Mouse (Mus musculus) CD4-positive, CD25-positive, alpha-beta regulatory T cell, adult 2 months (primary cell): ENCODE measurements around the gene Gm9887.

Experiments used
- DNase-seq: peaks from one replicate; pipeline ENCODE4 v3.0.0-alpha.2; 2012; ENCODE audit warnings: low read depth, low spot score

The Gm9887 gene

DNA sequence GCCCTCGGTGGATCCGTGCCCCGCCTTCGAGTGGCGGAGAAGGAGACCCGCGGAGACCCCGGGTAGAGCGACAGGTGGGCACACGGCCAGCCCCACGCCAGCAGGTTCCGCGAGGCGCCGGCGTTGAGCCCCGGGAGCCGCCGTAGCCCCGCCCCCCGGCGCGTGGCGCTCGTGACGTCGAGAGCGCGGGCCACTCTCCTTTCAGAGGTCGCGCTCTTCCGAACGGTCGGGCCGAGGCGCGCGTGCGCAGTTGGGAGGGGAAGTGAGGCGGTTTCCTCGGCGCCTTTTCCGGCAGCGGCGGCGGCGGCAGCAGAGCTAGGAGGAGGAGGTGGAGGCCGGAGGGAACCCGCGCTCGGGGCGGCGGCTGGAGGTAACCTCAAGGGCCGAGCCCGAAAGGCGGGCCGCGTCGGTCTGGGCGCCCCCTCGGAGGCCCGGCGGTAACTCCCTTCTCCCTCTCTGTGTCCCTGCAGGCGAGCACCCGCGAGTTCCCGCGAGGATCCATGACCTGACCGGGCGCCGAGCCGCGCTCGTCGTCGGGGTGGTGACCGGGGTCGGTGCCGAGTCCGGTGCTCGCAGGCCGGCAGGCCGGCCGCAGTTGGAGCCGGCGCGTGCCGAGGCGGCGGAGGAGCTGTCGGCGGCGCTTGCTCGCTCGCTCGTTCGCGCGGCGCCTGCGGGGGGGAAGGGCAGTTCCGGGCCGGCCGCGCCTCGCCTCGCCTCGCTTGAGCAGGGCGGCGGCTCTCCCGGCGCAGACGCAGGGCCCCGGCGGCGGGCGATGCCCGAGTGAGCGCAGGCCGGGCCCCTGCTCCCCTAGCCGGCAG is at the start of gene Gm9887, which contains the start of gene Arf6:
TSS of gene Gm9887 (minus strand) at position 605 of the 818 bp plus-strand sequence.
TSS of gene Arf6 (plus strand) at position 297 of the 818 bp plus-strand sequence.
- peak; percentile 100 for DNase-seq

DNA sequence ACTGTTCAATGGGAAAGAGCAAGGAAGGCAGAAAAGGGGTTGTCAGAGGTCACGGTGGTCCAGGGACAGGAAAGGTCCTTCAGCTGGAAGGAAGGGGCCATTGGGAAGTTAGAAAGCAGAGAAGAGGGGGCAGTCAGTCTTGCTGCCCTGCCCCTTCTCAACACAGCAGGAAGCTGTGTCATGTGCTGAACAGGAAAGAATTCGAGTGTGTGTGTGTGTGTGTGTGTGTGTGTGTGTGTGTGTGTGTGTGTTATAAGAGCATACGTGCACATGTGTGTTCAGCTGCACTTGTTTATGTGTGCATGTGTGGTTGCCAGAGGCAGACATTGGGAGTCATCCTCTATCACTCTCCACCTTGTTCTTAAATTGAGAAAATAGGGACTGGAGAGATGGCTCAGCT is 48.5 kb upstream of the Gm9887 start:
- DNase-seq, result peak; percentile 60

DNA sequence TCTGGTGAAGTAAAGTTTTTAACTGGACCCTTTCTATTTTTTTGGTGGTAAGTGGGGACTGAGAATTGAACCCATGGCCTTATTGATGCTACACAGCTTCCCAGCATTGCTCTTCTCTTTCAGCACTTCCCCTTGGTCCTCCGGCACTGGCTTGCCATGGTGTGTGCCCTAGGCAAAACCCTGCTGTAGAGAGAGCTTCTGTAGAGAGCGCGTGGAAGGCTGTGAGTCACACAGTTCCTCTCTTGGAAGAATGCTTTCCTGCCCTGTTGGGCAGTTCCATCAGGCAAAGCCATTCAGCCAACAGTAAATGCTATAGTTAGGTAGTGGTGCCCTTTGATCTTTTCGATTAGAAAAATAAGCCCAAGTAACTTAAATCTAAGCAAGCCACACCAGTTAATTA is 47.3 kb upstream of the Gm9887 start:
- DNase-seq, result no peak

DNA sequence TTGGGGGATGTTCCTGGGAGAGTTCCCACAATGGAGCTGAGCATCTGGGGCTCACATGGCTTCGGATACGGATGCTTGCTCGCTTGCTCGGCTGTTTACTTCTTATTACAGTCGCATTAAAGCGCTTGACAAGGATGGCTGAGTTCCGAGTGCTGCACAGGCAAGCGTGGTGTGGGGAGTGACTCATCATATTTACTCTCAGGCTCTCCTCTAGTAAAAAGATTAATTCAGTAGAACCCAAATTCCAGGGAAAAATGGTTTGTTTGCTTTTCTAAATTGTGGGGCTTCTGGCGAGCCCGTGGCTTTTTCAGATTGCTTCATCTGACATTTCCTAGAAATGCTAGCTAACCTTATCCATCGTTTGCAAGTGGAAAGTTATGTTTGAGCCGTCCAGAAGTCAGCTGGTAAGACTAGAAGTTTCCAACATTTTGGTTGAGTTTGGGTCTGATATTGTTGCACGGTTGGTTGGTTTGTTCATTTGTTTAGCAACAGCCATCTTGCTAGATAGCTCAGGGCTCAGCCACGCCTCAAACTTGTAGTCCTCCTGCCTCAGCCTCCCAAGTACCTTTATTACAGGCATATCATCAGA is 46.9 kb upstream of the Gm9887 start:
- DNase-seq, result no peak

DNA sequence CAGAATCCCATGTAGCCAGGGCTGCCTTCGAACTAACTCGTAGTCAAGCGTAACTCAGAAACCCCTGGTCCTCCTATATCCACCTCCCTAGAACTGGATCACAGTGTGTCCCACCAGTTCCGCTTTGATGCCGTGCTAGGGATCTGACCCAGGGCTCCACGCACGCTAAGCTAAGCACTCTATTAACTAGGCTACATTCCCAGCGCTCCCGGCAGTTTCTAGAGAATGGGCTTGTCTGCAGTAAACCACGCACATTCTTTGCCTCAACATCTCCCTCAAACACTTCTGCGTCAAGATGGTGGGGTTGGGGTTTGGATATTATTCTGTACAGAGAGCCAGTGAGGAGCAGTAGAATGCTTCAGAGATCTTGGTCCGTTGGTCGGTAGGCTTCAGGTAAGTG is 46.3 kb upstream of the Gm9887 start:
- DNase-seq, result no peak

DNA sequence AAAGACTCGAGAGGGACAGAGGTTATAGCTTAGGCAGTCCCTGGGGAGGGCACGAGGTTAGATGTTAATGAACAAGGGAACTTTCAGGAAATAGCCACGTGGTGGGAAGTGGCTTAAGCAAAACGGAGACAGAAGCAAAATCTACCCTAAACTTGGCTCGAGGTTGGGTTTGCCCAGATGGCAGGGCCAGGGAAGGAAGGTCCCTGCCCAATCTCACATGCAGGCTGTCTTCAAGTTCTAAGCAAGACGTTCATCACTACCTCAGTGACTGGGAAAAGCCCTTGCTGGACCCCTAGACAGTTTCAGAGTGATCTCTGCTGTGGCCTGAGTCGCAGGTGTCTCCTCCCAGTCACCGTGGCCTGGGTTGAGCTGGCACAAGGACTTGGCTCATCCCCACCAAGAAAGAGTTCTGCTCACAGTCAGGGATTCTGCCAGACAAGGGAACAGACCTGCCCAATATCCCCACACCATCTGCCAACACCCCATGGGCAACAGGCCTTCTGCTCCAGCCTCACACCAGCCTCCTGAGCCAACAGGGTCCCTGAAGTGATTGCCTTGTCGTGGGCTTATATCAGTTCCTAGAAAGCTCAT is 45.5 kb upstream of the Gm9887 start:
- peak; percentile 21 for DNase-seq

DNA sequence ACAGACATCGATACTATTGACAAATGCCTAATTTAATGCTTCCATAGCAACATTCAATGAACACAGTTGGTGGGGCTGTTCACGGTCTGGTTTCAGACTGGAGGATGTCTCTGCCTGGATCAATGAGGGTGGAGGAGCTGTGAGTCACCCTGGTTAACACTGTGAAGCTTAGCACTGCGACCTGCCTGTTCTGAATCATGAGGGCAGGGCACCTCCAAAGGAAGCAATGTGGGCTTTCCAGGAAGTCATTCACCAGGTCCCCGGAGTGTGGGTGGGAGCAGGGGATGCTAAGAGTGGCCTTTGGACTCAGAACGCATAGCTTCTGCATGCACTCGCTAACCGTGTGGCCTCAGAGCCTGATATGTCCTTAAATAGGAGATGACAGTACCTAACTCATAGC is 44.5 kb upstream of the Gm9887 start:
- peak; percentile 54 for DNase-seq

DNA sequence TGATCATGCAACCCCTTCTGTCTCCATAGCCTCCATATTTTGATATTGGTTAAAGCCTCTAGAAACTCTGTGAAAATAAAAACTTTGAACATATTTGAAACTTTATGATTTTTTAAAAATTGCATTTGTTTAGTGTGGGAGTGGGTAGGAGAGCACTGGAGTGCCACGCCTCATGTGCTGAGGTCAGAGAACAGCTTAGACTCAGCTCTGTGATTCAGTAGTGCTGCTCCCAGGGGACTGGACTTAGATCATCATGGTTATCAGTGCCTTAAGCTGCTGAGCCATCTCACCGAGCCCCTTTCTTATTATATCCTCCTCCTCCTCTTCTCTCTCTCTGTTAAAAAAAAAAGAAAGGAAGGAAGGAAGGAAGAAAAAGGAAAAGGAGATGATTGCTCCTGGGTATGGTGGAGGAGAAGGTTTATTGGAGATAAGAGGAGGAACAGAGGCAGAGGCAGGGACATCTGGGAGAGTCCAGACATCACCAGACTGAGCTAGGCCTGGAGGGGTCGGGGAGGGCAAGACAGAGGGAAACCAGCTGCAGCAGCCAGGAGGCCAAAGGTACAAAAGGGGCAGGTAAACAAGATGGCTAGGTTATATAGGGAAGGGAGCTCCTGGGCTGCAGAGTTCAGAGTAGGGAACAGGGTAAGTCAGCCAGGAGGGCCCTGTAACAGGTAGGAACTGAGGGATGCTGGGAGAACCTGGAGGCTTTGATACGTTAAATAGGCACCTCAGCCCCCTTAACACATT is 42.7 kb upstream of the Gm9887 start:
- no peak for DNase-seq

DNA sequence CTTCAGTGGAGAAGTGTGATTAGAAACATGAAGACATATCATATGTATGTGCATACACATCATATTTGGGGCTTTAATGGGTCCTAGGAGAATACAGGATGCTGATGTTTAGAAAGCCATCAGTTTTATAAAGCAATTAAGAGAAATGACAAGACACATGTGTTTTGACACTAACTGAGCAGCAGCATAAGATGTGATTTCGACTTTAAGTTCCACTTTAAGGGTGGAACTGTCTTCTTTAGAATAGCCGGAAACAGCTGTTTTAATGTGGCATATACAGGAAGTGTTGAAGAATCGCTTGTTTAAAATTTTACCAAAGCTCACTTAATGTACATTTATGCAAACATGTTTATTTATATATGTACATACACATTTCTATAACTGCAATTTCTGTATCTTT is 41.0 kb upstream of the Gm9887 start:
- peak; percentile 50 for DNase-seq

DNA sequence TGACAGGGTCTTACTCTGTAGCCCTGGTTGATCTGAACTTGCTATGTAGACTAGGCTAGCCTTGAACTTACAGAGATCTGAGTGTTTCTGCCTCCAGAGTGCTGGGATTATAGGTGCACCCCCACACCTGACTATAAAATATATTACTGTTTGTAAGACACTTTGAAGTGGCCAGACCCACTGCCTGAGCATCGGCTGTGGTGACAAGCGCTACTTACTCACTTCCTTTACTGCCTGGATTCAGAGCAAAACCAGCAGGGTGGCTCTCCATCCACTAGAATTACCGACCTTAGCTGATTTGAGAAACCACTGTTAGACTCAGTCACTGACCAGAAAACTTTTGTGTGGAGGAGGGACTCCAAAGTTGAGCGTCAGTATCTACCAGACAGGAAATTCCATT is 39.7 kb upstream of the Gm9887 start:
- DNase-seq, result peak; percentile 57

DNA sequence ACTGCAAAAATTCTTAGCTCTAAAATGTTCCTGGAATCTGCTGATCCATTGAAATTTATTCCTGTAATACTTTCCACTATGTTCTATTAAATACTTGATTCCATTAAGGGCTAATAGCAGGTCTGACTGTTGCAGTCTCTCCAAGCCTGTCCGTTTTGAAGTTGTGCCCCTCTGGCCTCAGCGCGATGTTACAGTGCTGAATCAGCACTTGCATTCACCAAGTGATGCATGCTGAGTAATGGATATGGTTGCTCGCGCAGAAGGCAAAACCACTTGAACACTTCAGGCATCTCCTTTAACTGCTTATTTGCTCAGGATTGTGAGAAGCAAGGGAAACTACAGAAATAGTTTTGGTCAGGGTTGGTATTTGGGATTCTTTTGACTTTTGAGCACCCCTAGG is 38.5 kb upstream of the Gm9887 start:
- DNase-seq, result no peak

DNA sequence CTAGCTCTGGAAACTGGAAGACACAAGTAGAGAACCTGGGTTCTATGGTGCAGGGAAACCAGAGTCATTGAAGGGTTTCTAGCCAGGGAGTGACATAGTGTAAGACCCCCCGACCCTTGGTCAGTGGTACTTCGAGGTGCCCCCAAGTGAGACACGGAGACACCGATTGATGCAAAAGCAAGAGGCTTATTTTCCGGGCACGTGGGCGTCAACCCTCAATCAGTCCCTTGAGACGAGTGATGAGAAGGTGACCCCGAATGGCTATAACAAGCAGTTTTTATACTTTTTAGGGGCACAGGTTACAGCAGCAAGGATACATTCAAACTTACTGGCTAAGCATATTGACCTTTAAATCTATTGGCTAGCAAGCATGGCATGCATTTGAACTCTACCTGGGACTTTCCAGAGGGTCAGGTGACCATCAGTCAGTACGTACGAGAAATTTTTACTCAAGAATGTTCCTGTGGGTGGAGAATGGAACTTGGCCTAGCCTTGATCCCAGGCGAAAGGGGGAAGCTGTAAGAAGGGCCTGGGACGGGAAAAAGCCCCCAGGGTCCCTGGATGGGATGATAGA is 30.4 kb upstream of the Gm9887 start:
- DNase-seq, result peak; percentile 61

DNA sequence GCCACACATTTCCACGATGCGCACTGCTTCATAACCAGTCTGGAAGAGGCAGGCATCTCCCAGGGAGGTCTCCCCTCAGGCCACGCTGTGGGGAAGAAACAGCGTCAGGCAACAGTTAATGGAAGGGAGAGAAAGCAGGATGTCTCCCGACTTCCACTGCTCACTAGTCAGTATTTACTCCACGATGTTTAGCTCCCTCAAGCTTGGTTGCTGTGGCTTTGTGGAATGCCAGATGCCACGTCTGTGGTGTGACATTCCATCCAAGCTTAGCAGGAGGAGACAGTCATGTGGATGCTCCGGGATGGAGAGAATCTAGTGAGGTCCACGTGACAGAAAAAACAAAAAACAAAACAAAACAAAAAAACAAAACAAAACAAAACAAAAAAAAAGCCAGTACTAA is 29.8 kb upstream of the Gm9887 start:
- no peak for DNase-seq

DNA sequence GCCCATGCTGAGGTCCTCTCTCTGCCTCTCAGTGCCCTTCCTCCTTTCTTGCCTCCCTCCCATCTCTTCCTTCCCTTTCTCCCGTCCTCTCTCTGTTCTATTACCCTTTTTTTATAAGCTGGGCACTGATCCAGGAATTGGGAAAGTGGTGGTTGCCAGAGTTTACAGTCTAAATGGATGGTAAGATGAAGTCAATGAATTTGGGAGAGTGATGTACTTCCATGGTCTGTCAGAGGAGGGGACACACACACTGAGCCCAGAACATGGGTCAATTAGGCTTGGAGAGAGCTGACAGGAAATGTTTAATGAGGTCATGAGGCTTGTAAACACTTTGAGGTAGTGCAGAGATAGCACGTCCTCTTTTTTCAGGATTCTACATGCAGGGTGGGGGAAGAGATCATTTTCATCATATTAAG is 28.6 kb upstream of the Gm9887 start:
- no peak for DNase-seq

DNA sequence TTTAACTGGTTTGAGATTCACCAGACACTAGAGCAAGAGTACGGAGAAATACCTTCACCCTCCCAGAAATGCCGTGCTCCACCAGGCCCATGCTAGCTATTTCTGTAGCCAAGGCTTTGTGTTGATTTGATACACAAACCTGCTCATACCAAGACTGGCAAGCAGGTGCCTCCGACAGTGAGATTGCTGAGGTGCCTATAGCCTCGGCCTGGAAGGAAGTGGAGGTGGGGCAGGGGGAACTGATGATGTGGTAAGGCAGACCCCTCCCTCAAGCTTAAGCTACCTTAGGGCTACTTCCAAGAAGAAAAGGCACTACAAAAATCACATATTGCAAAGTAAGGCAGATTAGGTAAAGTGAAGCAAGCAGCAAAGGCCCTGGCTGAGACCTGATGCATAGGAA is 28.1 kb upstream of the Gm9887 start:
- DNase-seq, result peak; percentile 40

DNA sequence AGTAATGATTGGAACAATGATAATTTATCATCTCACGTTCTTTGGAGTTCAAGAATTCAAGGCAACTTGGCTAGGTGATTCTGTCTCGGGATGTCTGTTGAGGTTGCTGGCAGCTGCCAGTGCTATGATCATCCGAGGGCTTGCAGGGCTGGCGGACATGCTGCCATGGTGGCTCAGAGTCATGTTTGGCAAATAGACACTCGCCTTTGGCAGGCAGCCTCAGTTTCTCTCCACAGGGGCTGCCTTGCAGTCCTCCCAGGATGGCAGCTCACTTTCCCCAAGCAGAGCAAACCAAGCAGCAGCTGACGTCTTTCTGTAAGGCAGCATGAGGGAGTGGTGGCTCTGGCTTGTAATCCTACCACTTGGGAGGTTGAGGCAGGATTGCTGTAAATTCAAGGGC is 22.2 kb upstream of the Gm9887 start:
- DNase-seq, result no peak

DNA sequence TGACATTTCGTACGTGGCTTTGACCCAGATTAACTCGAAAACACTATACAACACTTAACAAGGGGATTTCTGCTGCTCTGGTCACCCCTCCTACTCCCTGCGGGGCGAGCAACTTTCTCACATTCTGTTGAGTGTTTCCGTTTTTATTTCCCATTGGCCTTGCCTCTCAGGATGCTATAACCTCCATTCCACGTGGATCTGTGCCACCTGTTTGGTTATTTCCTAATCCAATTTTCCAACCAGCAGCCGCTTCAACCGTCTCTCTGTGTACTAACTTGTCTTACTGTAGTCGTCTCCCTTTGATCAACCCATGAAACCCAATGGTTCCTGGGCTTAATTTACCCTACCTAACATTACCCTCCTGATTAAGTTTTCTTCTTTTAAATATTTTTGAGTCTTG is 20.8 kb upstream of the Gm9887 start:
- DNase-seq, result no peak

DNA sequence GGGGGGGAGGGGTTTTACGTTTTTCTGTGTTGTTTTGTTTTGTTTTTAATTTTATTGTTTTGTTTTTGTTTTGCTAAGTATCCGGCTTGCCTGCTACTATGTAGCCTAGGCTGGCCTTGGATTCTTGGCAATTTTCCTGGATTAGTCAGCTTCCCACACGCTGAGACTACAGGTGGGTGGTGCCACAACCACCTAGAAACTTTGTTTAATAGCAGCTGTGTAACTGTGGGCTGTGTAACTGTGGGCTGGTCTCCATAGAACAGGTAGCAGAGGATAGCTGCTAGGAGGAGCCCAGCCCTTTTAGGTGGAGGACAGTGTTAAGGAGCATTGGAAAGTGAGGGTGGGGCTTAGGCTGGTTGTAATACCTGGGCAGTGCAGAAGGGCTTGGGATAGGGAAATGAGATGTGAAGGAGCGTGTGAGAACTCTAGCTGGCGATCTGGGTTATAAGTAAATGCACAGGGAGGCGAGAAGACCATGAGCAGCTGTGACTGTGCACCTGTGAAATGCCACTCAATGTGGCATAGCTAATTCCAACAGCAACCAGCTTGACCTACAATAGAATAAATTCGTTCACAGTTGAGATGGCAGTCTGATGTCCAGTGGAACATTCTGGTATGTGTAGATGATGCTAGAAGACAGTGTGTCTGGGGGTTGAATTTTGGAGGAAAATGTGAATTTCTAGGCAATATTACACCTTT is 17.9 kb upstream of the Gm9887 start:
- no peak for DNase-seq

DNA sequence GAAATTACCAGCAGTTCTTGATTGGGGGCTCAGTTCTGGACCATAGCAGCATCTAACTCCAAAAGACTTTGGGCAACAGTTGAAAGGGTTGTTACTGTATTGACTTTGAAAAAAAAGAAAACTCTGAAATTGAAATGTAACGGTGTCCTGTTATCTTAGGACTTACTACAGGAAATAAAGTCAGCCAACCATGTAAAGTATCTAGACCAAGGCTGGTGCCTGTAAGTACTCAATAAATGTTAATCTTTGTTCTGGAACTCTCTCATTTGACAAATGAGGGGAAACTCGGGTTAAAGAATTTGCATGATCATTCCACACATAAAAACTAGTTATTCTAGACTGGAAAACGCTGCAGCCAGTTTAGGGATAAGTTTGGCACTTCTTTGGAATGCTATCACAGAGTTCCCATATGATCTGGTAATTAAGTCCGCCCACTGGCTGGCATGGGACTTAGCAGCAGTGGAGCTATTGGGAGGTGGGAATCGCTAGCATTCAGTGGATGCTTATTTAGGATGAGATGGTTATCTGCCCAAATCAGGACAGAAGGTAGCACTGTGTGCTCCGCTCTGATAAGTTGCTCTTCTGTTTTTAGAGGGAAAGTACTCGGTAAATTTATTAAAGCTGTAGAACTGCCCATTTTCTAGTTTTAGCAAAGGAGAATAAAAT is 17.1 kb upstream of the Gm9887 start:
- no peak for DNase-seq

DNA sequence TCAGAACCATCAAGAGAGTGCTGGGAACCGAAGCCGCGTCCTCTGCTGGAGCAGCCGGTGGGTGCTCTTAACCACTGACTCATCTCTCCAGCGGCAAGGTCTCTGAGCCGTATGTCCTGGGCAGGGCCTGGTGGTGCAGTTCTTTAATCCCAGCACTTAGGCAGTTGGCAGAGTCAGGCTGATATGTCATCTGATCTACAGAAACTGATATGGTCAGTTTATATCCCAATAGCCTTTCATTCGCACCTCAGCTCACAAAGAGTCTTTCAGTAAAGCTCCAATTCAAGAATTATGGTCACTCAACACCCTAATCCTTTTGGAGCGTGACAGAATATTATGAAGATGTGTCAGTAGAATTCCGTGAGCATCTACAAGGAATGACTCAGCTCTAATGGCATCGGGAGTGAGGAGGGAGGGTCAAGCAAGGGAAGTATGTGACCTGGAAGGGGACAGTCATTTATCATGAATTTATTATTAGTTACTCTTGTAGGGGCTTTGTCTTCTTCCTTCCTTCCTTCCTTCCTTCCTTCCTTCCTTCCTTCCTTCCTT is 16.1 kb upstream of the Gm9887 start:
- DNase-seq, result no peak
